Mouse (Mus musculus): ENCODE measurements around the gene Alkbh7. TPM values are rescaled to one million over a fixed set of nuclear protein-coding genes. Genes with fewer than 3 reads are reported as not detected.

Gene Alkbh7
- polyA plus RNA-seq, 1 experiment from 2014 or later: 57.4 TPM

DNA sequence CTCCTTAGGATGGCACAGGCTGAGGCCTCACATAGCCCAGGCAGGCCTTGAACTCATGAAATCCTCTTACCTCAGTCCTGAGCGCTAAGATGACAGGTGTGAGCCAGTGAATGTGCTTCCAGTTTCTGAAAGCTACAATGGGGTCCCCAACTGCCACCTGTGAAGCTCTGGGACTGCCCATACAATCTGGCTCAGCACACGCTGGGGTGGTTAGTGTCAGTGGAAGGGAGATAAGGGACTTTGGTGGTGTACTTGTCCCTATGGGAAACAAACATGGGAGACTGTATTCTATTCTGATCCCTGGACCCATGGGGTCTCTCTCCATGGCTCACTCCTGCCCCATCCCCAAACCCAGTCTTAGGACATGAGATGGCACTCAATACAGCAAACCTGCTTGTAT is 22.6 kb downstream of the Alkbh7 start:
- ATAC-seq (ENCODE audit: low FRiP score, low TSS enrichment): no peak
- 94% methylated on average over 2 of the region's 2 CpGs for WGBS
- no peaks in the 10 kb centered on the region for H3K9me3 ChIP-seq (ENCODE audit: low read length)
- no peaks in the 10 kb centered on the region for H3K4me1 ChIP-seq (ENCODE audit: insufficient read depth, low read length)
- no peaks in the 10 kb centered on the region for H3K27me3 ChIP-seq (ENCODE audit: insufficient read depth, low read length)
- peaks cover 50% of the 10 kb centered on the region for H3K36me3 ChIP-seq (ENCODE audit: insufficient read depth, low read length)
- H3K9ac ChIP-seq (replicated peaks; ENCODE audit: low read length): no peak overlapping the region
- no peak overlapping the region for H3K4me2 ChIP-seq (replicated peaks; ENCODE audit: low read depth, low read length)
- no peak overlapping the region for H3K4me3 ChIP-seq (ENCODE audit: low read length)
- H3K27ac ChIP-seq (ENCODE audit: low read length): no peak overlapping the region

DNA sequence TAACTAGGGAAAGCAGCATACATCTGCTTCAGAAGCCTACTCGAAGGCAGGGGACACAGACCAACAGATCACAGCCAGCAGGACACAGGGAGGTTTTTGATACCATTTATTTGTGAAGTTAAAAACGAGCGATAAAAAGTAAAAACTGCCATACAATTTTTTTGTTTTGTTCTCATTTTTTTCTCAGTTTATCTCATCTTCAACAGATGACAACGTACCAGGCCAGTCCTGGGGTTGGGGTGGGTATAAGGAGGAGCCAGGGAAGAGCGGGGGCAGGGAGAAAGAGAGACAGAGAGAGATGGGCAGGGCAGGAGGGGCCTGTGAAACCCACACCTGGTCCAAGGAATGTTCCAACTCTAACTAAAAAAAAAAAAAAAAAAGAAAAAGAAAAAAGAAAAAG is 23.8 kb downstream of the Alkbh7 start:
- 93% methylated on average over 5 of the region's 5 CpGs for WGBS
- no peaks in the 10 kb centered on the region for H3K27me3 ChIP-seq (ENCODE audit: insufficient read depth, low read length)
- no peak for ATAC-seq (ENCODE audit: low FRiP score, low TSS enrichment)
- no peak overlapping the region for H3K4me3 ChIP-seq (ENCODE audit: low read length)
- no peaks in the 10 kb centered on the region for H3K9me3 ChIP-seq (ENCODE audit: low read length)
- H3K4me1 ChIP-seq (ENCODE audit: insufficient read depth, low read length): no peaks in the 10 kb centered on the region
- H3K36me3 ChIP-seq (ENCODE audit: insufficient read depth, low read length): peaks cover 62% of the 10 kb centered on the region
- no peak overlapping the region for H3K4me2 ChIP-seq (replicated peaks; ENCODE audit: low read depth, low read length)
- H3K9ac ChIP-seq (replicated peaks; ENCODE audit: low read length): no peak overlapping the region
- H3K27ac ChIP-seq (ENCODE audit: low read length): no peak overlapping the region

- no peaks in the 10 kb centered on the region for H3K9me3 ChIP-seq (ENCODE audit: low read length)
- no peak overlapping the region for H3K27ac ChIP-seq (ENCODE audit: low read length)
- H3K27me3 ChIP-seq (ENCODE audit: insufficient read depth, low read length): no peaks in the 10 kb centered on the region
- no peak for ATAC-seq (ENCODE audit: low FRiP score, low TSS enrichment)
- WGBS: 89% methylated on average over 4 of the region's 4 CpGs
- no peak overlapping the region for H3K9ac ChIP-seq (replicated peaks; ENCODE audit: low read length)
- no peak overlapping the region for H3K4me3 ChIP-seq (ENCODE audit: low read length)
- H3K36me3 ChIP-seq (ENCODE audit: insufficient read depth, low read length): peaks cover 60% of the 10 kb centered on the region
- peaks cover 16% of the 10 kb centered on the region for H3K4me1 ChIP-seq (ENCODE audit: insufficient read depth, low read length)
- no peak overlapping the region for H3K4me2 ChIP-seq (replicated peaks; ENCODE audit: low read depth, low read length)
Measured at GRCm38 (mm10) chr17:57027471-57027870, 30.3 kb downstream of the Alkbh7 start.

- 18% methylated on average over 8 of the region's 8 CpGs for WGBS
- Histone ChIP-seq H3K27ac (ENCODE audit: low read length) (no peak overlapping the region), H3K9me3 (ENCODE audit: low read length) (no peaks in the 10 kb centered on the region), H3K36me3 (ENCODE audit: insufficient read depth, low read length) (peaks cover 37% of the 10 kb centered on the region), H3K27me3 (ENCODE audit: insufficient read depth, low read length) (no peaks in the 10 kb centered on the region), H3K4me1 (ENCODE audit: insufficient read depth, low read length) (peaks cover 18% of the 10 kb centered on the region), H3K4me3 (ENCODE audit: low read length) (peak overlapping the region; percentile 91), H3K4me2 (replicated peaks; ENCODE audit: low read depth, low read length) (peak overlapping the region; percentile 76), H3K9ac (replicated peaks; ENCODE audit: low read length) (peak overlapping the region; percentile 100)
- no peak for ATAC-seq (ENCODE audit: low FRiP score, low TSS enrichment)
Measured at GRCm38 (mm10) chr17:57029691-57030090, 32.6 kb downstream of the Alkbh7 start.

- WGBS: 0% methylated on average over 56 of the region's 99 CpGs
- Histone ChIP-seq H3K4me2 (replicated peaks; ENCODE audit: low read depth, low read length) (peak within 1 kb of the TSS; percentile 76), H3K9ac (replicated peaks; ENCODE audit: low read length) (peak within 1 kb of the TSS; percentile 100), H3K36me3 (ENCODE audit: insufficient read depth, low read length) (peaks cover 24% of the 10 kb centered on the region), H3K4me3 (ENCODE audit: low read length) (peak within 1 kb of the TSS; percentile 91), H3K9me3 (ENCODE audit: low read length) (no peaks in the 10 kb centered on the region), H3K4me1 (ENCODE audit: insufficient read depth, low read length) (peaks cover 18% of the 10 kb centered on the region), H3K27ac (ENCODE audit: low read length) (peak within 1 kb of the TSS; percentile 94), H3K27me3 (ENCODE audit: insufficient read depth, low read length) (no peaks in the 10 kb centered on the region)
- ATAC-seq (ENCODE audit: low FRiP score, low TSS enrichment): no peak
Measured at GRCm38 (mm10) chr17:57030931-57031660, 34.0 kb downstream of the Alkbh7 start, which contains the start of gene Khsrp. Khsrp (minus strand) TSS chr17:57031522.

DNA sequence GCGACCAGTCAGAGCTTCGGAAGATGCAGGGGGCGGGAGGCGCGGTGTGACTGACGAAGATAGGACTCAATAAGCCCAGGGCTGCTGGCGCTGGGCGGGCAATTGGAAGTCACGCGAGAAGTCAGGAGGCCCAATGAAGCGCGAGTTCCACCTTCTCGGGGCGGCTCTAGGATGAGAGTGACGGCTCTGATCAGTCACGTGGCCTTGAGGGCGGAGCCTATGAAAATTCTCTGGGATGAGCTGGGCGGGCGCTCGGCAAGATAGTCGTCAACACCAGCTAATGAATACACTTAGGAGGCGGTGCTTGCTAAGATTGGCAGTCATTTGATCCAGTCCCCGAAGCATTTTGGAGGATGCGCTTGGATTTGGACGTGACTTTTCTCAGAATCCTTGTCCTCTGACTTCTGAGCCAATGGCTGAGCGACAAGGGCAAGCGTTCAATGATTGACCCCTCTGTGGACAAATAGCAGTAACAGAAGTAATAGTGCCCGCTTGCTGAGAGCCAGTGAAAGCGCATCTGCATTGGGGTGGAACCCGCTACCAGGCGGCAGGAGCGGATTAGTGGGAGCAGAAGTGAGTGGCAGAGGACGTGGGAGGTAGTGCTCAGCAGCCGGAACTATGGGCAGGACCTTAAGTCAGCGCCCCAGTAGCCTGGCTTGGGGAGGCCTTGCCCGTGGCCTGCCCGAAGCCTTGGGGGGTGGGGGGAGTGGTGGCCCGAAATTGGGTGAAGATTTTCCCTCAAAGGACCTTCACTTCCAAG is 34.7 kb downstream of the Alkbh7 start:
- no peaks in the 10 kb centered on the region for H3K27me3 ChIP-seq (ENCODE audit: insufficient read depth, low read length)
- H3K4me2 ChIP-seq (replicated peaks; ENCODE audit: low read depth, low read length): peak overlapping the region; percentile 60
- H3K9me3 ChIP-seq (ENCODE audit: low read length): no peaks in the 10 kb centered on the region
- peak; percentile 97 for ATAC-seq (ENCODE audit: low FRiP score, low TSS enrichment)
- WGBS: under 1% methylated on average over 38 of the region's 38 CpGs
- peak overlapping the region; percentile 49 for H3K4me3 ChIP-seq (ENCODE audit: low read length)
- H3K4me1 ChIP-seq (ENCODE audit: insufficient read depth, low read length): peaks cover 18% of the 10 kb centered on the region
- H3K9ac ChIP-seq (replicated peaks; ENCODE audit: low read length): peak overlapping the region; percentile 77
- peak overlapping the region; percentile 91 for H3K27ac ChIP-seq (ENCODE audit: low read length)
- H3K36me3 ChIP-seq (ENCODE audit: insufficient read depth, low read length): peaks cover 17% of the 10 kb centered on the region

DNA sequence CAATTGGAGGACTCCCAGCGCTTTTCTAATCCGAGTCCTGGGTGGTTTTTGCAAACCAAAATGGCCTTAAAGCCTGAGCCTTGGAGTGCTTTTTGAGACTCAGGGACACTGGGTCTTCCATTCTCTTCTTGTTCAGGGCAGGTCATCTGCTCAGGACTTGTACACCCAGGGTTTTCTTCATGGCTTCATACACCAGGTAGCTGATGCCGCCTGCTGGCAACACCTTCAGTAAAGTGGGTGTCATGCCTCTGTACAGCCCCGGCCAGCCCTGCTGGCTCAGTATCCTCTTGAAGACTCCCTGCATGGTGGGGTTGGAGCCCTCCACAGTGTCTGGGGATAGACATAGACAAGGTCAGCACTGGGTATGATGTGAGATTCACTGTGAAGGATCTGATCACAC is 35.7 kb downstream of the Alkbh7 start:
- no peak overlapping the region for H3K27ac ChIP-seq (ENCODE audit: low read length)
- 89% methylated on average over 4 of the region's 4 CpGs for WGBS
- peaks cover 18% of the 10 kb centered on the region for H3K4me1 ChIP-seq (ENCODE audit: insufficient read depth, low read length)

DNA sequence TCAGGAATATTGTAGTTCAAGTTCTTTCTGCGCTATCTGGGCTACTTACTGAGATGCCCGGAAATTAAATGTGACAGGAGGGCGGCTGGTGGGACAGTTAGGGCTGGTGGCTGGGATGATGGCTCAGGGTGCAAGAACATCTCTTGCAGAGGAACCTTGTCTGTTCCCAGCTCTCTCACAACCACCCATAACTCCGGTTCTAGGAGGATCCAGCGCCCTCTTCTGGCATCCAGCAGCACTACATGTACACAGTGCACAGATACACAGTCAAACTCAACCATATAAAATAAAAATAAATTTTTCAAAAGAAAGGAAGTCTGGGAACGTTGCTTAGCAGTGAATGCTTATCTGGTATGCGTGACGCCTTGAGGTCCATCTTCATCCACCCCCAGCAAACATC is 41.8 kb downstream of the Alkbh7 start:
- no peaks in the 10 kb centered on the region for H3K4me1 ChIP-seq (ENCODE audit: insufficient read depth, low read length)
- no peak for ATAC-seq (ENCODE audit: low FRiP score, low TSS enrichment)
- H3K27ac ChIP-seq (ENCODE audit: low read length): no peak overlapping the region
- H3K36me3 ChIP-seq (ENCODE audit: insufficient read depth, low read length): no peaks in the 10 kb centered on the region
- peaks cover 9% of the 10 kb centered on the region for H3K27me3 ChIP-seq (ENCODE audit: insufficient read depth, low read length)
- WGBS: 47% methylated on average over 8 of the region's 8 CpGs
- no peaks in the 10 kb centered on the region for H3K9me3 ChIP-seq (ENCODE audit: low read length)
- H3K9ac ChIP-seq (replicated peaks; ENCODE audit: low read length): no peak overlapping the region
- no peak overlapping the region for H3K4me2 ChIP-seq (replicated peaks; ENCODE audit: low read depth, low read length)
- H3K4me3 ChIP-seq (ENCODE audit: low read length): no peak overlapping the region

More for the DNA sequence above, 35.7 kb downstream of the Alkbh7 start:
- no peak for ATAC-seq (ENCODE audit: low FRiP score, low TSS enrichment)
- Histone ChIP-seq H3K4me2 (replicated peaks; ENCODE audit: low read depth, low read length) (peak overlapping the region; percentile 60), H3K4me3 (ENCODE audit: low read length) (peak overlapping the region; percentile 49; the same call in 1 of the 2 replicates), H3K9ac (replicated peaks; ENCODE audit: low read length) (no peak overlapping the region; the same call in 1 of the 2 replicates), H3K36me3 (ENCODE audit: insufficient read depth, low read length) (peaks cover 8% of the 10 kb centered on the region), H3K27me3 (ENCODE audit: insufficient read depth, low read length) (no peaks in the 10 kb centered on the region), H3K9me3 (ENCODE audit: low read length) (no peaks in the 10 kb centered on the region)

- Histone ChIP-seq H3K27ac (ENCODE audit: low read length) (no peak within 1 kb of the TSS), H3K4me2 (replicated peaks; ENCODE audit: low read depth, low read length) (no peak within 1 kb of the TSS), H3K27me3 (ENCODE audit: insufficient read depth, low read length) (peaks cover 9% of the 10 kb centered on the region), H3K4me1 (ENCODE audit: insufficient read depth, low read length) (no peaks in the 10 kb centered on the region), H3K36me3 (ENCODE audit: insufficient read depth, low read length) (no peaks in the 10 kb centered on the region), H3K9me3 (ENCODE audit: low read length) (no peaks in the 10 kb centered on the region), H3K4me3 (ENCODE audit: low read length) (no peak within 1 kb of the TSS), H3K9ac (replicated peaks; ENCODE audit: low read length) (no peak within 1 kb of the TSS)
- ATAC-seq (ENCODE audit: low FRiP score, low TSS enrichment): no peak
- WGBS: 79% methylated on average over 8 of the region's 8 CpGs
Measured at GRCm38 (mm10) chr17:57041554-57041953, 44.4 kb downstream of the Alkbh7 start, which contains the start of gene Slc25a41. Slc25a41 (minus strand) TSS chr17:57041654.

DNA sequence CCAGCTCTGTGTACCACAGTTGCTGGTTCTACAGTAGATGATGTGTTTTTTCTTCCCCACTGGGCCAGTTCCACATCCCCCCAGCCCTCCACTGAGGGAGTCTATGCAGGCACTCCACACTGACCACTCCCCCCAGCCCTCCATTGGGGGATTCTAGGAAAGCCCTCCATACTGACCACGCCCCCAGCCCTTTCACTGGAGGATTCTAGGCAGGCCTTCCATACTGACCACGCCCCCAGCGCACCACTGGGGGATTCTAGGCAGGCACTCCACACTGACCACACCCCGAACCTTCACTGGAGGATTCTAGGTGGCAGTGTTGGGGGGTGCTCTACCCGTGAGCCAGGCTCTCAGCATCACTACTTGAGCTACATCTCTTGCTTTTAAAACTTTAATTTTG is 50.3 kb downstream of the Alkbh7 start:
- no peaks in the 10 kb centered on the region for H3K9me3 ChIP-seq (ENCODE audit: low read length)
- no peak overlapping the region for H3K4me2 ChIP-seq (replicated peaks; ENCODE audit: low read depth, low read length)
- H3K4me1 ChIP-seq (ENCODE audit: insufficient read depth, low read length): no peaks in the 10 kb centered on the region; the same call in 1 of the 2 replicates
- WGBS: 45% methylated on average over 5 of the region's 5 CpGs
- no peak overlapping the region for H3K27ac ChIP-seq (ENCODE audit: low read length)
- H3K27me3 ChIP-seq (ENCODE audit: insufficient read depth, low read length): no peaks in the 10 kb centered on the region
- H3K4me3 ChIP-seq (ENCODE audit: low read length): no peak overlapping the region
- ATAC-seq (ENCODE audit: low FRiP score, low TSS enrichment): 0 out of 2 replicates have a peak, but pooled peaks have one; percentile 24
- H3K36me3 ChIP-seq (ENCODE audit: insufficient read depth, low read length): peaks cover 21% of the 10 kb centered on the region
- no peak overlapping the region for H3K9ac ChIP-seq (replicated peaks; ENCODE audit: low read length)
